Mouse (Mus musculus): Measurements from ENCODE around the gene Insm1. TPM values are rescaled to one million over a fixed set of nuclear protein-coding genes. Genes with fewer than 3 reads are reported as not detected.

Gene Insm1
- polyA plus RNA-seq, 1 experiment from 2014 or later = not detected

DNA sequence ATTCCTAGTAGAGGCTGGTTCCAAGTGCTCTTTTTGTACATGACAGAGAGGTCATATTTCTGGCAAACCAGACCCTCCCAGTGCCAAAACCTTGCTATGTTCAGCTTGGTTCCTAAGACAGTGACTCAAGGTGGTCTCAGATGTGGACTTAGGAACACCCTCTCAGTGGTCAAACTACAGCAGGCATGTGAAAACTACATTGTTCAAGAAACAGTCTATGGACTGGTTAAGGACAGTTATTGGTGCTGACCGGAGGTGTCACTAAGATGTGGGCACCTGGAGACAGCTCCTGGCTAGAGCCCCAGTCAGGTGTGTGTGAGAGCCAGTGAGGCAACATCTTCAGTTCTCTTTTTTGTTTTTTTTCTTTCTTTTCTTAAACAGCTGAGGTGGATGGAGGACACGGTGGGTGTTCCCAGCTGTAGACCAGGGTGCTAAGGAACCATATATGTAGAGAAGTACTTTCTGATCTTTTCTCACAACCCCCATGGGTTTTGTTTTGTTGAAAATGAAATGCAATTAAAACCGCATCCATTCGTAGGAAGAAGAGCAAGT lies 17.6 kb downstream of the Insm1 start:
- ATAC-seq (ENCODE audit: low read depth) = no peak
- Histone ChIP-seq H3K4me2 (ENCODE audit: low read depth, low read length) (no peak overlapping the region), H3K9me3 (replicated peaks; ENCODE audit: control insufficient read depth, low read length) (no peaks in the 10 kb centered on the region), H3K27ac (ENCODE audit: low read length) (no peak overlapping the region), H3K4me3 (ENCODE audit: low read depth, low read length) (no peak overlapping the region), H3K36me3 (ENCODE audit: control insufficient read depth, insufficient read depth) (no peaks in the 10 kb centered on the region), H3K4me1 (ENCODE audit: control insufficient read depth, low read depth, low read length) (no peaks in the 10 kb centered on the region), H3K9ac (ENCODE audit: low read depth, low read length) (no peak overlapping the region), H3K27me3 (ENCODE audit: control insufficient read depth, insufficient read depth, low read depth, low read length) (no peaks in the 10 kb centered on the region)
- WGBS (ENCODE audit: insufficient replicate concordance) = 72% methylated on average over 4 of the region's 4 CpGs

GRCm38 (mm10) chr2:146244049-146244448 lies 22.3 kb downstream of the Insm1 start:
- Histone ChIP-seq H3K4me2 (ENCODE audit: low read depth, low read length) (no peak overlapping the region), H3K4me1 (ENCODE audit: control insufficient read depth, low read depth, low read length) (no peaks in the 10 kb centered on the region), H3K4me3 (ENCODE audit: low read depth, low read length) (no peak overlapping the region), H3K9ac (ENCODE audit: low read depth, low read length) (no peak overlapping the region), H3K27me3 (ENCODE audit: control insufficient read depth, insufficient read depth, low read depth, low read length) (no peaks in the 10 kb centered on the region), H3K36me3 (ENCODE audit: control insufficient read depth, insufficient read depth) (no peaks in the 10 kb centered on the region), H3K9me3 (replicated peaks; ENCODE audit: control insufficient read depth, low read length) (no peaks in the 10 kb centered on the region), H3K27ac (ENCODE audit: low read length) (no peak overlapping the region)
- no peak for ATAC-seq (ENCODE audit: low read depth)
- WGBS (ENCODE audit: insufficient replicate concordance) = 85% methylated on average over 2 of the region's 2 CpGs

DNA sequence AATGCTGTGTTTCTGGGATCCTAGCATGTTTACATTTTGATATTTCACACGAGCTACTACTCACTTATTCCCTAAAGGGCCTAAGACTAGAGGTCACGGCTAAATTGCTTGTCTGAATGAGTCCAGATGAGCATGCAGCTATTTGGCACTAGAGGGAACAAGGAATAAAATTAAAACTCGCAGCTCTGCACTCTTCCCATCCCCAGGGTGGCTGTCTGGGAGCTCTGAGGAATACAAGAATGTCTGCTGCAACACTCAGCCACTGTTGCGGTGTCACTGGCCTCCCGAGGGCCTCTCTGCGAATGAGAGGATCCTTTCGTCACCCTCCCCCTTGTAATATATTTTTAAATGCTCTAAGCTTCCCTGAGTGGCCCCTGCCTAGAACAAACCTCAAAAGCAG lies 23.7 kb downstream of the Insm1 start:
- Histone ChIP-seq H3K9ac (ENCODE audit: low read depth, low read length) (no peak overlapping the region), H3K4me2 (ENCODE audit: low read depth, low read length) (no peak overlapping the region), H3K27ac (ENCODE audit: low read length) (no peak overlapping the region), H3K9me3 (replicated peaks; ENCODE audit: control insufficient read depth, low read length) (no peaks in the 10 kb centered on the region), H3K36me3 (ENCODE audit: control insufficient read depth, insufficient read depth) (no peaks in the 10 kb centered on the region), H3K4me3 (ENCODE audit: low read depth, low read length) (no peak overlapping the region), H3K27me3 (ENCODE audit: control insufficient read depth, insufficient read depth, low read depth, low read length) (no peaks in the 10 kb centered on the region), H3K4me1 (ENCODE audit: control insufficient read depth, low read depth, low read length) (no peaks in the 10 kb centered on the region)
- ATAC-seq (ENCODE audit: low read depth) = no peak
- 60% methylated on average over 7 of the region's 7 CpGs for WGBS (ENCODE audit: insufficient replicate concordance)

DNA sequence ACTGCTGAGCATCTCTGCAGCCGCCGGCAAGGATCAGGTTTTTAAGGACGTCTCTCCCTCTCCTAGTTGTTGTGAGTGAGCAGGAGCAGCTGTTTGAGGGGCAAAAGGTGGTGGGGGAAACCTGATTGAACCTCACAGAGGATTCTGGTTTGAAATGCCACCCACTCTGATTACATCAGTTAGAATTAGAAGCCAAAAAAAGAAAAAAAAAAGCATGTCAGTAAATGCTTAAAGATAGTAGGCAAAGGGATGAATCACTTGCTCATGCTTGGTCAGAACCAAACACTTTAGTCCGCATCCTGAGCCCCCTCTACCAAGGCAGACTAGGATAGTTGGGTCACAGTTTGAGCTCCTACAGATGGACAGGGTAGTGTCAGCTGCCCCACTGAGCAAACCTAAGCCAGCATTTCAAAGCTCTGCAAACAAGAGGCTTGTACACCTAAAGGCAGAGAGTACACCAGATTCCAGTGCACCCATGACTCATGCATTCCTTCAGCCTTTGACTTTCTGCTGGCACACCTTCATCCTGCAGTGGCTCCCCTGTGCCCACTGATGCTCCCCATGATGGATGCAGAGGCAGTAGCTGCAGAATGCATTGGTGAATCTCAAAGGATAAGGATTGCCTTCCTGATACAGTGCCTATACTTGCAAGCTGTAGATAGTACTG lies 24.8 kb downstream of the Insm1 start:
- H3K27ac ChIP-seq (ENCODE audit: low read length) = no peak overlapping the region
- H3K36me3 ChIP-seq (ENCODE audit: control insufficient read depth, insufficient read depth) = no peaks in the 10 kb centered on the region
- no peak overlapping the region for H3K4me3 ChIP-seq (ENCODE audit: low read depth, low read length)
- no peak overlapping the region for H3K9ac ChIP-seq (ENCODE audit: low read depth, low read length)
- 69% methylated on average over 4 of the region's 4 CpGs for WGBS (ENCODE audit: insufficient replicate concordance)
- H3K9me3 ChIP-seq (replicated peaks; ENCODE audit: control insufficient read depth, low read length) = no peaks in the 10 kb centered on the region
- H3K4me2 ChIP-seq (ENCODE audit: low read depth, low read length) = no peak overlapping the region
- H3K4me1 ChIP-seq (ENCODE audit: control insufficient read depth, low read depth, low read length) = no peaks in the 10 kb centered on the region
- no peak for ATAC-seq (ENCODE audit: low read depth)
- no peaks in the 10 kb centered on the region for H3K27me3 ChIP-seq (ENCODE audit: control insufficient read depth, insufficient read depth, low read depth, low read length)

DNA sequence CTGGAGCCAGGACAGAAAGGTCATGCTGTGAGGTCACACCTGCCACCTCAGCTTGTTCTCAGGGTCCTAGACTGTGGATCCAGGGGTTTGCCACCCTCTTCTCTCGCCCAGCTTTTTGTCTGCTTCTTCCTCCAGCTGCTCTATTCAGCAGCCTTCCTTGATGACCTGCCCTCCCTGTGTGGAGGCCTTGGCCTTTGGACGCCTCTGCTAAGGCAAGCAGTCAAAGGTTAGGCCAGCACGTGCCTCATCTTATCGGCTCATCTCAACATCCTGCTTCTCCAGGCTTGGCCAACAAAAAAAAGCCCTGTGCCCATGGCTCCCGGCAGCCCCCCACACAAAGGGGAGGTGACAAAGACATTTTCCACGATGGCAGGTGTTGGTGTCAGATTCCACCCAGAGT lies 25.9 kb downstream of the Insm1 start:
- no peaks in the 10 kb centered on the region for H3K27me3 ChIP-seq (ENCODE audit: control insufficient read depth, insufficient read depth, low read depth, low read length)
- no peaks in the 10 kb centered on the region for H3K9me3 ChIP-seq (replicated peaks; ENCODE audit: control insufficient read depth, low read length)
- 45% methylated on average over 6 of the region's 6 CpGs for whole genome bisulfite sequencing (ENCODE audit: insufficient replicate concordance)
- H3K4me3 ChIP-seq (ENCODE audit: low read depth, low read length) = no peak overlapping the region
- no peaks in the 10 kb centered on the region for H3K36me3 ChIP-seq (ENCODE audit: control insufficient read depth, insufficient read depth)
- H3K27ac ChIP-seq (ENCODE audit: low read length) = no peak overlapping the region
- no peak overlapping the region for H3K4me2 ChIP-seq (ENCODE audit: low read depth, low read length)
- H3K9ac ChIP-seq (ENCODE audit: low read depth, low read length) = no peak overlapping the region
- H3K4me1 ChIP-seq (ENCODE audit: control insufficient read depth, low read depth, low read length) = no peaks in the 10 kb centered on the region
- ATAC-seq (ENCODE audit: low read depth) = peak; percentile 24; the same call in 1 of the 2 replicates

GRCm38 (mm10) chr2:146249033-146249432 lies 27.3 kb downstream of the Insm1 start:
- Histone ChIP-seq H3K4me2 (ENCODE audit: low read depth, low read length) (no peak overlapping the region), H3K4me1 (ENCODE audit: control insufficient read depth, low read depth, low read length) (no peaks in the 10 kb centered on the region), H3K4me3 (ENCODE audit: low read depth, low read length) (no peak overlapping the region), H3K27me3 (ENCODE audit: control insufficient read depth, insufficient read depth, low read depth, low read length) (no peaks in the 10 kb centered on the region), H3K9ac (ENCODE audit: low read depth, low read length) (no peak overlapping the region), H3K9me3 (replicated peaks; ENCODE audit: control insufficient read depth, low read length) (no peaks in the 10 kb centered on the region), H3K27ac (ENCODE audit: low read length) (no peak overlapping the region), H3K36me3 (ENCODE audit: control insufficient read depth, insufficient read depth) (no peaks in the 10 kb centered on the region)
- WGBS (ENCODE audit: insufficient replicate concordance) = 70% methylated on average over 7 of the region's 7 CpGs
- ATAC-seq (ENCODE audit: low read depth) = no peak

DNA sequence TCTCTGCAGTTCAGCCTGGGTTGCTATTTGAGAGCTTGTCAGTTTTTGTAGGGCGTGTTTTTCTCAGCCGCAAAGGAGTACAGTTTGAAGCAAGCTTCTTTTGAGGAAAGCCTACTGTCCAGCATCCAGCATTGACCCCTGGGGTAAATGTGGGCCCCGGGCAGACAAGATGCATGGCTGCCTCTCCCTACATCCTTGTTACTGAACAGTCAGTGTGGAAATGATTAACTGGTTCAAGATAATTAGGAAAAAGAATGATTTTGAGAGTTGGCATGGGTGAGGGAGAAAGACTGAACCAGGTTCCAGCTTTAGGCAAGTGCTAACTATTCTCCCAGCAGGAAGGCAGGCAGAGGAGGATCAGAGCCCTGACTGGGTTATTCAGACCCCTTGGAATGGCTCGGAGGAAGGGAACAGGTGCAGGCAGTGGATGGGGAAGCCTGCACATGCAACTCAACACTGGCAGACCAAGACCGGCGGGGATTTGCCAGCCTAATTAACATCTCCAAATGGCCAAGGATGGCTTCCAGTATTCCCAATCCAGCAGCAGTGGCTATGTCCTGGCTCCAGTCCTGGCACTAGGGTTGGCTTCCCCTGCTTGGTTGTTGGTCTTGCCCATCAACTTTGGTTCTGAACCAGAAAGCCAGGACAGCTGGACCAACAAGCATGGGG lies 28.6 kb downstream of the Insm1 start:
- Histone ChIP-seq H3K4me1 (ENCODE audit: control insufficient read depth, low read depth, low read length) (no peaks in the 10 kb centered on the region), H3K27me3 (ENCODE audit: control insufficient read depth, insufficient read depth, low read depth, low read length) (no peaks in the 10 kb centered on the region), H3K4me3 (ENCODE audit: low read depth, low read length) (no peak overlapping the region), H3K27ac (ENCODE audit: low read length) (no peak overlapping the region), H3K9me3 (replicated peaks; ENCODE audit: control insufficient read depth, low read length) (no peaks in the 10 kb centered on the region), H3K9ac (ENCODE audit: low read depth, low read length) (no peak overlapping the region), H3K36me3 (ENCODE audit: control insufficient read depth, insufficient read depth) (no peaks in the 10 kb centered on the region), H3K4me2 (ENCODE audit: low read depth, low read length) (no peak overlapping the region)
- 73% methylated on average over 6 of the region's 6 CpGs for WGBS (ENCODE audit: insufficient replicate concordance)
- no peak for ATAC-seq (ENCODE audit: low read depth)

GRCm38 (mm10) chr2:146254387-146254786 lies 32.7 kb downstream of the Insm1 start:
- Histone ChIP-seq H3K27me3 (ENCODE audit: control insufficient read depth, insufficient read depth, low read depth, low read length) (no peaks in the 10 kb centered on the region), H3K9ac (ENCODE audit: low read depth, low read length) (no peak overlapping the region), H3K4me3 (ENCODE audit: low read depth, low read length) (no peak overlapping the region), H3K36me3 (ENCODE audit: control insufficient read depth, insufficient read depth) (no peaks in the 10 kb centered on the region), H3K4me1 (ENCODE audit: control insufficient read depth, low read depth, low read length) (no peaks in the 10 kb centered on the region), H3K4me2 (ENCODE audit: low read depth, low read length) (no peak overlapping the region), H3K27ac (ENCODE audit: low read length) (no peak overlapping the region), H3K9me3 (replicated peaks; ENCODE audit: control insufficient read depth, low read length) (no peaks in the 10 kb centered on the region)
- 68% methylated on average over 1 of the region's 1 CpGs for WGBS (ENCODE audit: insufficient replicate concordance)
- ATAC-seq (ENCODE audit: low read depth) = no peak

DNA sequence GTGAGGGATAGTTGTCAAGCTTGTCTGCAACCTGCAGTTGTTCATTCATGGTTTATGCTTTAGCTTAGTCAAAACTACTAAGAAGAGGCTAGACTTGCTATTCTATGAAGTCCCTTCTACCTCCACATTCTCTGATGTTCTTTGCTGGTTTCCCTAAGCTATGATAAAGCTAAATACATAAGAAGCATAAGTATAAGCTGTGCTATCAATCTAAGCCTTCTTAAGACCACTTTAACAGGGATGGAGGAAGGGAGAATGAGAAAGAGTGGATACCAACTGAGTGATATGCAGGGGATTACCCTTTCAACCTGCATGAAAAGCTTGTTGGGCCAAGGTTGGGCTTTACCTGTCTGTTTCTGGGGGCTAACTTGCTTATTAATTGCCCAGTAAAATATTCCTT lies 33.9 kb downstream of the Insm1 start:
- Histone ChIP-seq H3K9ac (ENCODE audit: low read depth, low read length) (no peak overlapping the region), H3K27ac (ENCODE audit: low read length) (no peak overlapping the region)

More for the DNA sequence above, 33.9 kb downstream of the Insm1 start:
- no peak overlapping the region for H3K4me3 ChIP-seq (ENCODE audit: low read depth, low read length)
- no peaks in the 10 kb centered on the region for H3K27me3 ChIP-seq (ENCODE audit: control insufficient read depth, insufficient read depth, low read depth, low read length)
- no peak overlapping the region for H3K4me2 ChIP-seq (ENCODE audit: low read depth, low read length)
- H3K9me3 ChIP-seq (replicated peaks; ENCODE audit: control insufficient read depth, low read length) = no peaks in the 10 kb centered on the region
- no peak for ATAC-seq (ENCODE audit: low read depth)
- H3K4me1 ChIP-seq (ENCODE audit: control insufficient read depth, low read depth, low read length) = no peaks in the 10 kb centered on the region
- no peaks in the 10 kb centered on the region for H3K36me3 ChIP-seq (ENCODE audit: control insufficient read depth, insufficient read depth)
